Mouse (Mus musculus) urinary bladder, postnatal 36 days (tissue): ENCODE data around the gene Pcyox1.
"Not testable (repeated sequence)": the region's sequence is repeated elsewhere in the genome, so short reads cannot be mapped to it uniquely, and the experiment has no call there.

Experiments
- DNase-seq, 2 experiments: peaks; one replicate each; pipeline ENCODE4 v3.0.0; 2022; ENCODE audit warnings: low spot score in 2 of 2, mixed read lengths in 1 of 2

Pcyox1 gene

DNA sequence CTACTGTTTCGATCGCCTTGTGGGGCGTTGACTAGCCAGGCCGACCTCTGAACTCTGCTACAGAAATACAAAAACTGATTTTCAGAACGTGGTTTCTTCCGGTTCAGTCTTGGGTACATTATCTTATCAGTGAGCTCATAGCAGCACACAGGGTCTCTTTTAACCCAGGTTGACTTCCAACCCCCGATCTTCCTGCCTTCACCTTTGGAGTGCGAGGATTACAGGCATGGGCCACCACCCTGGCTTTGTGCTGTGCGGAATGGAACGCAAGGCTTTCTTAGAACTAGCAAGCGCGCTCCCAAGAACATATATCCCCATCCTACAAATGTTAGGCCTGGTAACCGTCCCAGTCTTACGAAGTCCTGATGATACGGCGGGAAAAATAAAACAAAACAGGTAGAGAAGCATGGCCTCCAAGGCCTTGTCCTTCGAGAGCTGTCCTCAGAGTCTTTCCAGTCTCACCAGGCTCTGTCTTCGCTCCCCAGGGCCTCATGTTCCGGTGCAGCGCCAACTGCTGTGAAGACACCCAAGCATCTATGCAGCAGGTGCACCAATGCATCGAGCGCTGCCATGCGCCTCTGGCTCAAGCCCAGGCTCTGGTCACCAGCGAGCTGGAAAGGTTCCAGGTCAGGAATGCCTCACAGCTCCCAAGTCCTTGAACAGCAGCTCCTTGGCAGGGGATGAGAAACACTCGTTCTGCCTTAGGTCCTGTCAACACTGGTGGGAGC is 30.7 kb downstream of the Pcyox1 start:
- DNase-seq = peak; percentile 18 to 31

DNA sequence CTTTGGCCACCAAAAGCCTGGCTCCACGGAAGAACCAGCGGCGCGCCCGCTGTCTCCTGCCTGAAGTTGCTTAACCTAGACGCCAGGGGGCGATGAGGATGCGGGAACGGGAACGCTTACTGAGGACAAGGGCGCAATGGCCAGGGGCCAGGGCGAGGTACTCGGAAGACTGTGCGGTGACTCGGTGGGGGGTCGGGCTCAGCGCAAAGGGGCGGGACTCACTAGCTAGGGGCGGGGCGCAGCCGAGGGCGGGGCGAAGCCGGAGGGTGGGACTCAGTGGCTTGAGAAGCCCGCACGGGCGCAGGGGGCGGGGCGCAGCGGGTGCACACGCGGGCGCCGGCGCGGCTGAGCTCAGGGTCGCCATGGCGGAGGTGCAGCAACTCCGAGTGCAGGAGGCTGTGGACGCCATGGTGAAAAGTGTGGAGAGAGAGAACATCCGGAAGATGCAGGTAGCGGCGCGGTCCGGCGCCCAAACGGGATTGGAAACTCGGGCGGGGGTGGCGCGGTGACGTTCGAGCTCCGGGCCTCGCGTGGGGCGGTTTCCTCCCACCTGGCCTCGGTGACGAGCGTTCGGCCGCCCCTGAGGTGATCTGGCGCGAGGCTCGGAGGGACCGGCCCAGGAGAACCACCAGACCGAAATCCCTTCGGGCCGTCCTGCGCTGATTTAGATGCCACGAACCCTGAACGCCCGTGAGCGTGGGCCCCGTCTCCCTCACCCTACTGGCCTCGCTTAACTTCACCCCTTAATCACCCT is 31.4 kb downstream of the Pcyox1 start, which contains the start of gene Fam136a:
Gene Fam136a (plus strand): TSS at position 276 of the 754 bp plus-strand sequence.
- peak; percentile 93 to 96 for DNase-seq

DNA sequence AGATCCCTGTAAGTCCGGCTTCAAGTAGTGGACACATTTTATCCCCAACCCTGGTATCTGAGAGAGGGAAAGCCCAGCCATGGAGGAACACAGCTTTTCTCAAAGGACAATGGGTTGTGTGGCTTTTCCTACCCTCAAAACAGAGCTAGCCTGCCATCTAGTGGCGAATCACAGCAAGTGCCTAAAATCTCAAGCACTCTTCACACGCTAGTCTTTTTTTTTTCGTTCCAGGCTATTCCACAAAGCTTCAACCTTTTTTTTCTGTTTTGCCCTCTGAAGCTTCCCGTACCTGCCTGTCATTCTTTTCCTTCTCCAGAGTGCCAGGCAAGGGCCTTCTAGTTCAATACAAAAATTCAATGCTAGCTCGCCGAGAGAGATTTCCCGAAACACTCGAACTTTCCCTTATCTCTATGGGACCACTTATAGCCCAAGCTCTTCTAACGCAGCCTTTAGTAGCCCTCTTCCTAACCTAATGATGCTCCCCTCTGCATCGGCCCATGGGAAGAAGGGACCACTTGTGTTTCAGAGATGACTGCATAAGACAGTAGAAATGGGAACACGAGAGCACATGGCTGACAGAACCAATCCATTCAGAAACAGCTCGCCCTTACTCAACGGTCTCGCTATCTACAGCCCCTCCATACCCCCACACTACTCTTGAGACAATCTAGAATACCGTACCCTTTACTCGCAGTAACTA is 32.4 kb downstream of the Pcyox1 start:
- DNase-seq = peak; percentile 61 to 75

DNA sequence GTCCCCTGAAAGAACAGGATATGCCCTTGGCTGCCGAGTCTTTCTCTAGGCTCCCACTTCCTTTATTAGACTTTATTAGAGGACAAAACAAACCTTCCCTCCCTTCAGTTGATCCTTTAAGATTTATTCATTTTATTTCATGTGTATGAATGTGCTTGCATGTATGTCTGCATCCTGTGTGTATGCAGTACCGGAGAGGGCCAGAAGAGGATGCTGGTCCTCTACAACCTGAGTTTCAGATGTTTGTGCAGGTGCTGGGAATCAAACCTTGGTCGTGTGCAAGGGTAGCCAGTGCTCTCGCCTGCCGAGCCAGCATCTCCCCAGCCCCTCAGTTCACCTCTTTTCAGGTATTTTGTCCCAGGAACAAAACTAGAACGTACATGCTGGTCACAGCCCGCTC is 35.6 kb downstream of the Pcyox1 start:
- no peak for DNase-seq

DNA sequence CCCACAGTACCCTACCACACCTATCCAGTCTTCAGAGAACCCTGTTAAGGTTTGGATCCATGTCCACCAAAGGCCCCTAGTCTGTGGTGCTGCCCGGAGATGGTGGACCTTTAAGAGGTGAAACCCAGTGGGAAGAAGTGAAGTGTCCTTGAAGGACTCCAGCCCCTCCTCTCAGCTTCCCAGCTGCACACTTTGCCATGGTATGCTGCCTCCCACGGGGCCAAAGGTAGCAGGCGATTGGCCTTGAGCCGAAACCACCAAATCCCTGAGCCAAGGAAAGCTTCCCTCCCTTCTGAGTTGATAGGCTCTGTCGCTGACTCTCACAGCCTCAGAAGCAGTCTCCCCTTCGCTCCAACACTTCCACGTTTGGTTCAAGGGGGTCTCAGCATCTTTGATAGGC is 36.3 kb downstream of the Pcyox1 start:
- no peak for DNase-seq

DNA sequence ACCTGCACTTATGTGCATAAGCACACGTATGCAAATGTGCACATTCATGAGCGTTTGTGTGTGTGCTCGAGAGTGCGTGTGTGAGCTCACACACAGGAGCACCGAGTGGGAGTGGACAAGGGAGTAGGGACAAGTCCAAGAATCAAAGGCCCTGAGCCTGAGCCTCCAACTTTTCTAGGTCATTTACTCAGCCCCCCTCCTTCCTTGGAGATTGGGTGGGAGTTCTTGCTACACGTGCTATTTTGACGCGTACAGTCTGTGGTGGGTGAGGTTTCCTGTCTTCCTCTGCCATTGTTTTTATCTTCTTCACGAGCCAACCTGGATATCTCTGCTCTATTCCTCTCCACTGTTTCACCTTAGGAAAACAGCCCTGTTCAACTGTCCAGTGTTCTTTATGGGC is 40.0 kb downstream of the Pcyox1 start:
- DNase-seq = no peak

DNA sequence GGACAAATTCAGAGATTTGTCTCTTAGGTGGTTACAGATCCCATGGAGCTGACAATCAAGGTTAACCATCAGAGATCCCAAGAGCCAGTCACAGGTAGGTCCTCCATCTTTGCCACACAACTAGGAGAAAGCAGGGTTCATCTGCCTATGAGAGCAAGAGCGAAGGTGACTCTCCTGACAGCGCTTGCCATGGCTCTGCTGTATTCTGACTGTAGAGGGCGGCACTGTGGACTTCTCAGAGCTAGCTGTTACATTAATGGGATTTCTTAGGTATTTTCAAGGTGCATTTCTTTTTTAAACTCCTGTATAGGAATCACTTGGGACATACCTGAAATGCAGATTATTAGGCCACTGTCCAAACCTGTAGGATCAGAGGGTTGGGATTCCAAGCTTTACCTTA is 42.0 kb downstream of the Pcyox1 start:
- DNase-seq = no peak

DNA sequence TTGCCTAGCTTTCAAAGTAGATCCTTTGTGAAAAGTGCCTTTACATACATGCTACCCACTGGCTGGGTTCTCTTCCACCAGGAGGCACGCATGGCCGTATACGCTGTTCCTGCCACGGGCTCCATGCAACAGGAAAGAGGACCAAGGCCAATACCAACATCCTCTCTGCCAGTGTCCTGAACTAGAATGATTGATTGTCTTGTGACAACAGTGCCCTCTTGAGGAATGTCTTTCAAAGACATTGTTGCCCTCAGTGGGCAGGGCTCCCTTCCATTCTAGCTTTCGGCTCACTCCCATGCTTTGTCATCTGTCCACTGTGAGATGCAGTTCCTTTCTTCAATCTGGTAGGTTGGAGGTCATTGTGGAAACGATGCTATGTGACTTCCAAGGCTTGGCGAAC is 47.7 kb downstream of the Pcyox1 start:
- no peak for DNase-seq

DNA sequence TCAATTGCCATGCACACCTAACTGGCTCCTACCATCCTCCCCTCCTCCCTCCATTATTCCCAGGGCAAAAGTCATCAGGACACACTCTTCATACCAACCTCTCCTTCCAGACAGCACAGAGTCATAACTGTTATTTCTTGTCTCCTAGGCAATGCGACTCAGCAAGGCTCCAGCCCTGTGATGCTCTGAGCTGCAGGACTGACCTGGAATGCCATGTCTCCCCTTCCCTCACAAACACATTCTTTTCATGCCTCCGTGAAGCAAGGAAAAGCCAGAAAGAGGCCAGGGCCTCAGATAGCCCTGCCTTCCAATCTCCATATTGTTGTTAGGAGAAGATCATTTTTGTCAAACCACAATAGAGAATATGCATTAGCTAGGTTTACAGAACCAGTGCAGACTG is 50.9 kb downstream of the Pcyox1 start:
- no peak for DNase-seq

DNA sequence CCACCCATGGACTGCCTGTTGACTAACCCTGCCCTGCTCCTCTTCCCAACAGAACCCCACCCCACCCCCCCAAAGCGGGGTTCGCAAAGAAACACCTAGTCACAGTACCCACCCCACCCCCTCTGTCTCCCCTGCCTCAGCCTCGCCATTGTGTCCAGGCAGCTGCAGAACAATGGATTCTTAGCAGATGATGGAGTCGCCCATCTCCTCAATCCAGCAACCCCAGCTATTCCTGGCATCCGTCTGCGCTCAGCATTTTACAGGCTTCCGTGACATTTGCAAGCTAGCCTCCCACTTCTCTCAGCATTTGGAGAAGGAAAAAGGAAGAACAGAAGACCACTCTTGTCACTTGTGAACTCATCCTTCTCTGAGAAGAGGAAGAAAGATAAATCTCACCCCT is 53.3 kb downstream of the Pcyox1 start:
- no peak for DNase-seq

DNA sequence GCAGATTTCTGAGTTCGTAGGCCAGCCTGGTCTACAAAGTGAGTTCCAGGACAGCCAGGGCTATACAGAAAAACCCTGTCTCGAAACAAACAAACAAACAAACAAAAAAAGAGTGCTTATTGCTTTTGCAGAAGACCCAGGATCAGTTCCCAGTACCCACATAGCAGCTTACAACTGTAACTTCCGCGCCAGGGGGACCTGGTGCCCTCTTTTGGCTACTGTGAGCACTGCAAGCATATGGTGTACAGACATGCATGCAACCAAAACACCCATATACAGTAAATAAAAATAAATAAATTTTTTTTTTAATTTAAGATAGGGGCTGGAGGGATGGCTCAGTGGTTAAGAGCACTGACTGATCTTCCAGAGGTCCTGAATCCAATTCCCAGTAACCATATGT is 60.6 kb downstream of the Pcyox1 start:
- not testable (repeated sequence) for DNase-seq
